Mouse (Mus musculus) E14TG2a.4 (cell line): ENCODE results near the gene Esyt1.

Experiments
- CTCF ChIP-seq: conservative IDR thresholded peaks from 2 replicates; pipeline ENCODE4 v1.5.1; 2014; ENCODE audit warnings: low read length
- NANOG ChIP-seq: IDR thresholded peaks from 2 replicates; pipeline ENCODE4 v1.6.1; 2014; ENCODE audit warnings: borderline replicate concordance, low read length, mixed read lengths

GRCm38 (mm10) chr10:128510301-128510700 is 15.4 kb downstream of the Esyt1 start:
- TF ChIP-seq CTCF (no peak), NANOG (no peak)
